In genomic region chr1:164493042-164493705, GRCm38 (mm10) we compare ENCODE assay signal across 8 mouse cellular contexts. TPM values are rescaled to one million over a fixed set of nuclear protein-coding genes. Genes with fewer than 3 reads are reported as not detected.
DNase-seq lines count a peak whose midpoint lies in the region; TF ChIP-seq lines count a peak whose summit lies in the region.

No protein-coding gene starts in this region.

- no peaks in the 10 kb centered on the region for H3K27me3 ChIP-seq in E14TG2a.4 (ENCODE audit: insufficient read depth, low read length)

- H3K36me3 ChIP-seq in E14TG2a.4 (ENCODE audit: insufficient read depth, low read length): no peaks in the 10 kb centered on the region

- H3K4me3 ChIP-seq in E14TG2a.4 (replicated peaks; ENCODE audit: low read length): peak overlapping the region; percentile 58

- peaks cover 9% of the 10 kb centered on the region for H3K9me3 ChIP-seq in E14TG2a.4 (ENCODE audit: low read length)

- DNase-seq in kidney, adult 9 months: peak; percentile 63
- DNase-seq in kidney, adult 11 months: no peak
- peak; percentile 33 to 43 for DNase-seq in adrenal gland, postnatal 36 days
- peak; percentile 29 for DNase-seq in gastrocnemius, postnatal 10 days
- no peak for DNase-seq in c-Kit-positive CD71-positive TER-119-positive erythroid progenitor cells, embryonic 14.5 days (ENCODE audit: low spot score)
- no peak for DNase-seq in embryo, embryonic 10.5 days (ENCODE audit: low spot score)
- no peak for DNase-seq in thymus, postnatal 0 days (ENCODE audit: low spot score)

- peaks cover 76% of the 10 kb centered on the region for H3K4me1 ChIP-seq in E14TG2a.4 (replicated peaks; ENCODE audit: low read depth, low read length)

- TF ChIP-seq CTCF in E14TG2a.4 (conservative IDR thresholded peaks at IDR 0.05; ENCODE audit: low read length): no peak

RNA-seq across cellular contexts. Expression of gene Atp1b1, which starts 35.0 kb away (rescaled TPM):
- total RNA-seq in adrenal gland, postnatal 36 days (2021): 10 to 100 TPM; 47.1 to 67.0 TPM
- total RNA-seq in gastrocnemius, postnatal 10 days (2021): 100 to 1,000 TPM; 118 to 124 TPM
- polyA plus RNA-seq in thymus, postnatal 0 days (2015; fragmentation: Nextera tagmentation; extraction: Ambion mirVana): 53.7 and 60.1 TPM in 2 replicates

Comparison
In these comparisons a context has a peak if more than half of its experiments do, and no peak if none do; other contexts are left out.
1. DNase-seq: peak in kidney, adult 9 months (single experiment), adrenal gland, postnatal 36 days (2 of 2) and gastrocnemius, postnatal 10 days (single experiment); none in kidney, adult 11 months (single experiment), c-Kit-positive CD71-positive TER-119-positive erythroid progenitor cells, embryonic 14.5 days (single experiment), embryo, embryonic 10.5 days (single experiment) and thymus, postnatal 0 days (single experiment).